Mouse (Mus musculus) brain, embryonic 14.5 days (tissue): ENCODE measurements around the gene Pced1b.

Experiments
- CTCF ChIP-seq: fragments of 200-500 bp; IDR thresholded peaks from 2 replicates; pipeline ENCODE4 v1.5.1; 2012; ENCODE audit warnings: inconsistent platforms, mild to moderate bottlenecking, moderate library complexity, borderline replicate concordance; ENCODE audit not compliant: insufficient read depth, insufficient read length; ENCODE audit errors: extremely low read depth
- POLR2A ChIP-seq: fragments of 200-500 bp; IDR thresholded peaks from 2 replicates; pipeline ENCODE4 v1.6.1; 2012; ENCODE audit warnings: mild to moderate bottlenecking, inconsistent platforms, borderline replicate concordance; ENCODE audit not compliant: poor library complexity, insufficient read depth, insufficient read length, severe bottlenecking; ENCODE audit errors: extremely low read depth

GRCm38 (mm10) chr15:97287436-97288143 lies 40.7 kb downstream of the Pced1b start:
- TF ChIP-seq CTCF = no peak
- TF ChIP-seq POLR2A = no peak
